Mouse (Mus musculus): ENCODE results near the gene Zfp710.

DNA sequence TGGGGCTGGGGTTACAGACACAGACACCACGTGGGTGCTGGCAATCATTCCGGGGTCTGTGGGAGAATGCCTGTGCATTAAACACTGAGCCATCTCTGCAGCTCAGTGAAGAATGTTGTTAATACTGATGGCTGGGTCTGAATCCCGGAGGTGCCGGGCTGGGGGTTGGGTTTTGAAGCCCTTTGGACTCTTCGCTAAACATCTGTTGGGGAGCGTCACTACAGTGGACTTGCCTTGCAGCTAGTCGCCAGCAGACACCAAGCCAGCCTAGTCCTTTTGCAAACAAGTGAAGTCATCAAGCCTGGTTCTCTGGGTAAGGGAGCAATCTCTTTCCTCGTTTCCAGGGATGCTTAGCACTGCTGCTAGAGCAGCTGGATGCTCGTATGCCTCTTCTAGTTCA, 63.6 kb downstream of the Zfp710 start:
- no peak for TF ChIP-seq CTCF (IDR thresholded peaks at IDR 0.05; ENCODE audit: control insufficient read depth, insufficient read depth, low read length)
- TF ChIP-seq POLR2A (IDR thresholded peaks at IDR 0.05; ENCODE audit: borderline replicate concordance, control insufficient read depth, low read depth, low read length): no peak

All from bone marrow, adult 2 months (tissue).